Mouse (Mus musculus) layer of hippocampus, adult 11-12 months (tissue): ENCODE data around the gene Mta3.

Source experiments
- DNase-seq: peaks from one replicate; pipeline ENCODE4 v3.0.0; 2022; ENCODE audit warnings: low spot score

The Mta3 gene

DNA sequence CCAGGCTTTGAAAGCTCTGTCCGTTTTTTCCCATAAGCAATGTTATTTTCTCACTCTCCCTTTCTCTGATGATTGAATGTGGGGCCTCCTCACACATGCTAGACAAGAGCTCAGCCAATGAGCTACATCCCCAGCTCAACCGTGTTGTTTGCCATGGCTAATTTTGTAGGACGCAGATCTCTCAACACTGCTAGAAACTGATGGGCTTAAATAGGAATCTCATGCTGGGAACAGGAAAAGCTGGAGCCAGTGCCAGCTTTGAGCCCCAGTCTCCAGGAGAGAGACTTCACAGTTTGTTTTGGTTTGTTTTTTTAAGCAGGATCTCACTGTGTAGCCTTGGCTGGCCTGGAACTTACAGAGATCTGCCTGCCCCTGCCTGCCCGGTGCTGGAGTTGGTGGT is 53.6 kb downstream of the Mta3 start:
- DNase-seq = no peak

GRCm38 (mm10) chr17:83764538-83764937 is 58.6 kb downstream of the Mta3 start:
- no peak for DNase-seq

DNA sequence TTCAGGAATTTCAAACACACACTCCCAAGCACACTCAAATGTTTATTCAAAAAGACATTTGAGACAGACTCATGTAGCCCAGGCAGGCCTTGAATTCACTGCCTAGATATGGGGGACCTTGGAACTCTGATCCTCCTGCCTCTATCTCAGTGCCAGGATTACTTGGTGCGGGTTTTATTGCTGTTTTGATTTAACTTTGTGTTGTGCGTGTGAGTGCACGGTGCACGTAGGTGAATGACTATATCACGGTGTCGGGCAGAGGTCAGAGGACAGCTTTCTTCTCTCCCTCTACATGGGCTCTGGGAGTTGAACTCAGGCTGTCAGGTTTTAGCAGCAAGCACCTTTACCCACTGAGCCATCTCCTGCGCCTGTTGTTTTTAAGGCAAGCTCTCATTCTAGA is 61.1 kb downstream of the Mta3 start:
- no peak for DNase-seq

- DNase-seq = no peak
These were observed 62.3 kb downstream of the Mta3 start for GRCm38 (mm10) chr17:83768309-83768708.

DNA sequence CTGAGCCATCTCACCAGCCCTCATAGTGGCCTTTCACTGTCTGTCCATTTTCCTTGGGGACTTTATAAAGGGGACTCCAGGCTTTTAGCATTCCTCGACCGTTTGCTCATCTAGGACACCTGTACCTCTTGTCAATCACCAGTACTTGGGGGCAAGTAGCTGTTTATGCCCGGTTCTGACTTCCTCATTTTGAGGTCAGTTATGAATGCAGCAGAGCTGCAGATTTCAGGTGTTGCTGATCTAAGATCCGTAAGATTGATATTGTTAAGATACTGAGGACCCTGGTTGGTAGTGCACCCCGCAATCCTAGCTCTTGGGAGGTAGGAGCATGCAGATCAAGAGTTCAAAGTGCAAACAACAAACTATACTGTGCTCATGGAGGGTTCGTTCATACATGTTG is 64.4 kb downstream of the Mta3 start:
- DNase-seq = no peak

DNA sequence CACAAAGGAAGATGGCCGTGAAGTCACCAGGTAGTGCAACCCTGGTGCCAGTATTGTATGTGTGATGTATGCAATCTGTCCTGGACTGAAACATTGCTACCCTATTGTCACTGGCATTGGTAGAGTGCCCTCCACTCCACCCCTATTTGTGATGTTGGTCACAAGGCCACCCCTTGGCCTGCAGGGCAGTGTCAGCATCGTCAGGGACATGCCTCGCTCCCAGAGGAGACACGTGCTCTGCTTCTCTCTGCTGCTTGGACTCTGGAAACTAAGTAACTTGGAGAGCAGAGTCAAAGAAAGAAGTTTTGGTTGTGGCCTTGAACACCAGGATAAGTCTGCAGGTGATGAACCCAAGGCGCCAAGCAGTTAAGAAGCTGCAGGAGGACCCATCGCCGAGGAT is 65.0 kb downstream of the Mta3 start:
- DNase-seq = no peak

DNA sequence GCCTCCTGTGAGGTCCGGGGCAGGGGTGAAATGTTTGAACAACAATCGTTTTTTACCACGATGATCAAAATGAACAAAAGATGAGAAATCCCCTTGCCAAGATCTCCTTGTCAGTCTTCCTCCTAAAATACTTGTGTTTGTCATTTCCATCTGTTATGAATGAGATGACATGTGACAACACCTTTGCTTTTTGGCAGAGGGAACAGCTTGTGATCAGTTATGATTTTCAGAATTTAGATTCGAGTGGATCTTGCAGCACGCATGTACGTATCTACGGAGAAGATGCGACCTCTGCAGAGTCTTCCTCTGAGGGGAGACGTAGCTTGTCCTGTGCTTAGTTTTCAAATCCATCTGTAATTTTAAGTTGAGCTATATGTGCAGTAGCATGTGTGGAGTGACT is 66.1 kb downstream of the Mta3 start:
- no peak for DNase-seq

- no peak for DNase-seq
These were observed 66.7 kb downstream of the Mta3 start for GRCm38 (mm10) chr17:83772711-83773110.

GRCm38 (mm10) chr17:83776965-83777364 is 71.0 kb downstream of the Mta3 start:
- DNase-seq = no peak

GRCm38 (mm10) chr17:83777462-83778051 is 71.6 kb downstream of the Mta3 start:
- no peak for DNase-seq

GRCm38 (mm10) chr17:83780228-83780627 is 74.3 kb downstream of the Mta3 start:
- no peak for DNase-seq

GRCm38 (mm10) chr17:83782740-83783139 is 76.8 kb downstream of the Mta3 start:
- DNase-seq = peak; percentile 75

DNA sequence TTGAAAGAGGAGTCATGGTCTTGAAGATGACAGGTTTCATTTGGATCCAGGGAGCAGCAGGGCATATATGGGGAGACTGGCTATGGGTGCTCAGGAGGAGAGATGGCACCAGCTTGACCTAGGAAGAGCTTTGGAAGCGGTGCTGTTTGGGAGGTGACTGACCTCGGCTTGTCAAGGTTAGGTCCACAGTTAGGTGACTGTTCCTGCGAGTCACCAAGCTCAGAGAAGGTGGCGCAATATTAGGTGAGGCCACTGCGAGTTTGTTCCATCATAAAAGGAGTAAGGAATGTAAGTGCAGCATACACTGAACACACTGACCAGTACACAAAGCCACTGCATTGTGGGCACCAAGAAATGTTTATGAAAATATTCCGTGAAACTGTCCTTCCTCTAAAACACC is 80.5 kb downstream of the Mta3 start:
- no peak for DNase-seq

GRCm38 (mm10) chr17:83790158-83790557 is 84.2 kb downstream of the Mta3 start:
- no peak for DNase-seq

DNA sequence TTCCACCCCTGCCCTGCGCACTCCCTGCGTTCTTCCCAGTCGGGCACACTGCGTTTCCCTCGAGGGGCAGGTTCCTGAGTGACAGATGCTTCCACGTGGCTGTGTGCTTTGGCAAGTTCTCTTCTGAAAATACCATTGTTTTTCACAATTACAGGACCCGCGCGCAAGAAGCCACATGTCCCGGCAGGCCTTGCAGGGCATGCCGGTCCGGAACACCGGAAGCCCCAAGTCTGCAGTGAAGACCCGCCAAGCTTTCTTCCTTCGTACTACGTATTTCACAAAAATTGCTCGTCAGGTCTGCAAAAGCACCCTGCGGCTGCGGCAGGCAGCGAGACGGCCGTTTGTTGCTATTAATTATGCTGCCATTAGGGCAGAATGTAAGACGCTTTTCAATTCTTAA is 86.4 kb downstream of the Mta3 start:
- DNase-seq = no peak

DNA sequence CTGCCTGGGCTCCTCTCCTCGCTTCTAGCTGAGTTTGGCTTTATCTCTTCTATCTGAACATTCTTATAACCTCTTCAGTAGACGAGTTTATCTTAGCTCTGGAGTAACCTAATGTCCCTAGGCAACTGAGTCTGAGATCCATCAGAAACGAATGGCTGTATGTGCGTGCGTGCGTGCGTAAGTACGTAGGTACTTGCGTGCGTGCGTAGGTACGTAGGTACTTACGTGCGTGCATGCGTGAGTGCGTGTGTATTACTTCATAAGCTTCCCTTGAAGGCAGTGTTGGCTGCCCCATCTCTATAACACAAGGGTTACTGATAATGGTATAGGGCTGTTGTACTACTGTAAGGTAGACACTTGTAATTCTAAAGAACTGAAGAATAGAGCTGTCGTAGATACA is 89.2 kb downstream of the Mta3 start:
- no peak for DNase-seq

DNA sequence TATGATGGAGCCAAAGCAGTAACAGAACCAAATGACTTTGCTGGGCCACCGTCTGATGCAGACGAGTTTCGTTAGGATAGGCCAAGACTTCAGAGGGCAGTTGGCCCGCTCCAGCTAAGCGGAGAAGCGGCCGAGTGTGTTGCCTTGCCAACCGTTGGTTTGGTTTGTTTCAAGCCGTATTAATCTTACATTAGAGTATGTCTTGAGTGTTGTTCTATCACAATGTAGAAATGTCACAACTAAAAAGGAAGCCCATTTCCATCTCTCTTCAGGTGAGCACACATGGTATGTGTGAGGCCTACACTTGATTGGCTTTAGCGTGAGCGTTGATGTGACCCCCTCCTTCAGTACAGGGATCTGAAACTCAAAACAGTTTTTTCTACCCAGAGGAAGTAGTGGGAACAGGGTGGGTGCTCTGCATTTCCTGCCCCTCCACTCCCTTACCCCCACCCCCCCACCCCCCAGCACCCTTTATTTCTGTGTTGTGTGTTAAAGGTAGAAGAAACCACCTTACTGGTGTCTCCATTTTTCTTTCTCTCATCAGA is 93.6 kb downstream of the Mta3 start:
- no peak for DNase-seq

- no peak for DNase-seq
These were observed 98.0 kb downstream of the Mta3 start for GRCm38 (mm10) chr17:83803987-83804386.

DNA sequence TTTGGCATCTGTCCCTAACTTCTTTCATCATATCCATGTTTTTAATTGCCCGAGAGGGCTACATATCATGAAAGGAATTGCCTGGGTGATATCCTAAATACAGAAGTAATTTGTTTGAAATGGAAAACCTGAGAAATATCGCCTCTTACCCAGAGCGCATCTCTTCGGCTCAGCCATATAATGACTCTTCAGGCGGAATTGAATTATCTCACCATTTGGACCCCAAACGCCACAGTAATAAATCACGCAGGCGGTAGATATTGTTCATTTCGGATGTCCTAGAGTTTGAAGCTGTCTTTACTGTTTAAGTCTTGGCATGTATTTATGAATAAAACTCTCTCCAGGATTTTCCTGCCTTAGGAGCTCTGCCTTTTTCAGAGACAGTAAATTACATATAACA is 99.1 kb downstream of the Mta3 start:
- no peak for DNase-seq

GRCm38 (mm10) chr17:83807345-83807744 is 101.4 kb downstream of the Mta3 start:
- no peak for DNase-seq

- DNase-seq = peak; percentile 75
These were observed 101.9 kb downstream of the Mta3 start for GRCm38 (mm10) chr17:83807778-83808398.

DNA sequence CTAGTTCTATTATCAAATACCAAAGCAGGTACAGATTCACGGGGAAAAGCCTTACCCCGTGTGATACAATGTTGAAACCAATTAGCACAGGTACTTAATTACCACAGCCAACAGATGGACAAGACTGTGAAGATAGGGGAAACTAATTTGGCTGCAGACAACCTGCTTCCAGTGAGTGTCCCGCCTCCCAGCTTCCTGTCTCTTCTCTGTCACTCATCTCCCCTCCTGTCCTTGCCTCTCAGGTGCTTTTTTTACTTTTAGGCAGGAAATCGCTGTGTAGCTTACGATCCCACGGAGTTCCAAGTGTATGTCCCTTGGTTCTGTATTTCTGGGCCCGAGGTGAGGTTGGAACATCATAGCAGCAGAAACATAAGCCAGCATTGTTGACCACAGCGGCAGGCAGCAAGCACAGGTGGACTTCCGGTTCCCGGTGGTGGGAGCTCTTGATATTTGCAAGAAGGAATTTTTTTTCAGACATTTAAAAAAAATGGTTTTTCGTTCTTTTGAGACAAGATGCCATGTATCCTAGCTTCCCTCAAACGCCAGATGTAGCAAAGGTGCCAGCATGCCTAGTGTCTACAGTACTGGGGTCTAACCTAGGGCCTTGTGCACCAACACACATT is 102.6 kb downstream of the Mta3 start:
- no peak for DNase-seq

GRCm38 (mm10) chr17:83809197-83809829 is 103.3 kb downstream of the Mta3 start:
- DNase-seq = no peak
